ENCODE assay signal across 28 mouse cellular contexts in genomic region chr1:177565678-177566077, GRCm38 (mm10).
"Had no signal": no experiment of that assay in that cellular context is flagged by ENCODE, and none has a peak within 500 bp of the region (broad histone marks: within the 10 kb centered on the region; RNA-seq: fewer than 3 reads in every experiment).

No protein-coding gene starts in this region.

- H3K9ac ChIP-seq: embryonic facial prominence, embryonic 12.5 days; embryonic facial prominence, embryonic 13.5 days; embryonic facial prominence, embryonic 15.5 days; forebrain, embryonic 12.5 days; forebrain, embryonic 13.5 days; forebrain, embryonic 15.5 days; forebrain, postnatal 0 days had no signal

- H3K27ac ChIP-seq: embryonic facial prominence, embryonic 10.5 days; embryonic facial prominence, embryonic 12.5 days; embryonic facial prominence, embryonic 13.5 days; embryonic facial prominence, embryonic 15.5 days; forebrain, embryonic 10.5 days; forebrain, embryonic 12.5 days; forebrain, embryonic 13.5 days; forebrain, embryonic 15.5 days; gastrocnemius, adult 2 months; heart, adult 2 months had no signal

- DNase-seq: cerebellum, adult 2 months; cerebellum, adult 8-10 months; cerebellum, adult 9-10 months; cerebellum, adult 9-11 months; cerebellum, postnatal 10 days; cerebellum, postnatal 14 days; cerebellum, postnatal 25 days; cerebellum, postnatal 36 days; embryo, embryonic 11 days; forebrain, postnatal 0 days; gastrocnemius, adult 2 months; gastrocnemius, postnatal 10 days; gastrocnemius, postnatal 14 days; gastrocnemius, postnatal 25 days; gastrocnemius, postnatal 36 days; heart, adult 18-20 months; heart, adult 2 months had no signal

- H3K9me3 ChIP-seq: embryonic facial prominence, embryonic 10.5 days; embryonic facial prominence, embryonic 12.5 days; embryonic facial prominence, embryonic 13.5 days; embryonic facial prominence, embryonic 15.5 days; forebrain, embryonic 10.5 days; forebrain, embryonic 12.5 days; forebrain, embryonic 13.5 days; forebrain, embryonic 15.5 days had no signal

- ATAC-seq: forebrain, embryonic 13.5 days; forebrain, embryonic 14.5 days; forebrain, embryonic 15.5 days; forebrain, embryonic 16.5 days; forebrain, postnatal 0 days had no signal

- H3K4me3 ChIP-seq: embryonic facial prominence, embryonic 10.5 days; embryonic facial prominence, embryonic 12.5 days; embryonic facial prominence, embryonic 13.5 days; embryonic facial prominence, embryonic 15.5 days; erythroblast, embryonic 14.5 days; forebrain, embryonic 10.5 days; forebrain, embryonic 12.5 days; forebrain, embryonic 13.5 days; forebrain, embryonic 15.5 days; gastrocnemius, adult 2 months; heart, adult 2 months had no signal

- H3K27me3 ChIP-seq: embryonic facial prominence, embryonic 12.5 days; embryonic facial prominence, embryonic 13.5 days; embryonic facial prominence, embryonic 15.5 days; forebrain, embryonic 12.5 days; forebrain, embryonic 13.5 days; forebrain, embryonic 15.5 days had no signal

- H3K4me1 ChIP-seq: embryonic facial prominence, embryonic 12.5 days; embryonic facial prominence, embryonic 13.5 days; embryonic facial prominence, embryonic 15.5 days had no signal

- H3K36me3 ChIP-seq: embryonic facial prominence, embryonic 10.5 days; embryonic facial prominence, embryonic 12.5 days; embryonic facial prominence, embryonic 13.5 days; embryonic facial prominence, embryonic 15.5 days; forebrain, embryonic 10.5 days; forebrain, embryonic 12.5 days; forebrain, embryonic 15.5 days had no signal

- H3K4me2 ChIP-seq: embryonic facial prominence, embryonic 12.5 days; embryonic facial prominence, embryonic 13.5 days; embryonic facial prominence, embryonic 15.5 days; forebrain, embryonic 12.5 days; forebrain, embryonic 13.5 days; forebrain, embryonic 15.5 days had no signal
